ENCODE assay signal across 8 mouse cellular contexts in genomic region chr8:22184884-22185283, GRCm38 (mm10). TPM values are rescaled to one million over a fixed set of nuclear protein-coding genes. Genes with fewer than 3 reads are reported as not detected.
DNase-seq lines count a peak whose midpoint lies in the region; ATAC-seq and TF ChIP-seq lines count a peak whose summit lies in the region.

No protein-coding gene starts in this region.

- dilution Hi-C loops in CH12.LX (cut with MboI; ENCODE audit: extremely low pct_ligation_motif_present, extremely low pct_unique_long_range_greater_than_20kb, low sequenced_read_pairs) = no loop called here

- peak overlapping the region; percentile 97; the same call in 1 of the 2 replicates for H3K27ac ChIP-seq in heart, embryonic 10.5 days
- no peak overlapping the region for H3K27ac ChIP-seq in CH12.LX (ENCODE audit: insufficient read depth, low read depth)
- H3K27ac ChIP-seq in embryonic facial prominence, embryonic 14.5 days (replicated peaks; ENCODE audit: low read depth, low read length) = no peak overlapping the region
- no peak overlapping the region for H3K27ac ChIP-seq in neural tube, embryonic 11.5 days (ENCODE audit: low read depth, low read length)

- WGBS in heart, embryonic 10.5 days = under 1% methylated on average over 3 of the region's 3 CpGs
- 1% methylated on average over 3 of the region's 3 CpGs for WGBS in embryonic facial prominence, embryonic 14.5 days
- under 1% methylated on average over 3 of the region's 3 CpGs for WGBS in neural tube, embryonic 11.5 days

- intact Hi-C loops in heart, postnatal 25 days (cut with DNase I) = loop anchor here (5.0 kb wide), 1 partner anchor 212 kb away; the partner anchor contains the start of gene Slc25a15

- peak overlapping the region; percentile 79 for H3K4me2 ChIP-seq in CH12.LX (ENCODE audit: insufficient read depth, low read depth, poor library complexity, severe bottlenecking)
- peak overlapping the region; percentile 75 for H3K4me2 ChIP-seq in embryonic facial prominence, embryonic 14.5 days (ENCODE audit: low read depth, low read length)
- H3K4me2 ChIP-seq in neural tube, embryonic 11.5 days (ENCODE audit: low read depth) = peak overlapping the region; percentile 64

- H3K4me1 ChIP-seq in heart, embryonic 10.5 days = peaks cover 10% of the 10 kb centered on the region
- peaks cover 3 to 11% of the 10 kb centered on the region in 2 experiments; a peak in 3 of 4 replicates for H3K4me1 ChIP-seq in CH12.LX (ENCODE audit: control insufficient read depth in 1 of 2, insufficient read depth in 2 of 2)
- H3K4me1 ChIP-seq in embryonic facial prominence, embryonic 14.5 days (ENCODE audit: control insufficient read depth, insufficient read depth, low read length) = peaks cover 11% of the 10 kb centered on the region; the same call in 1 of the 2 replicates
- 0 out of 2 replicates have a peak, but pooled peaks cover 2% of the 10 kb centered on the region for H3K4me1 ChIP-seq in neural tube, embryonic 11.5 days (ENCODE audit: control insufficient read depth, insufficient read depth, low read length)

- no peak for TF ChIP-seq EP300 in CH12.LX (IDR thresholded peaks at IDR 0.05; ENCODE audit: low read length)

- in situ Hi-C loops in CH12.LX (cut with MboI; ENCODE audit: low pct_ligation_motif_present, low pct_unique_long_range_greater_than_20kb, low sequenced_read_pairs) = no loop called here

- no peak for DNase-seq in heart, embryonic 10.5 days (ENCODE audit: low spot score)
- DNase-seq in heart, postnatal 25 days (ENCODE audit: low spot score) = no peak
- peak; percentile 61 for DNase-seq in CH12.LX (ENCODE audit: extremely low read depth)
- DNase-seq in embryonic facial prominence, embryonic 14.5 days (ENCODE audit: low spot score) = peak; percentile 44
- peak; percentile 34 to 49 for DNase-seq in kidney, postnatal 4 days
- peak; percentile 63 for DNase-seq in neural tube, embryonic 11.5 days (ENCODE audit: low spot score)
- DNase-seq in cerebellum, postnatal 25 days = no peak
- no peak for DNase-seq in ovary, adult 18-20 months (ENCODE audit: low spot score)

- H3K9ac ChIP-seq in CH12.LX (ENCODE audit: insufficient read depth, low read depth) = peak overlapping the region; percentile 75
- peak overlapping the region; percentile 76 for H3K9ac ChIP-seq in embryonic facial prominence, embryonic 14.5 days (ENCODE audit: low read depth, low read length)
- peak overlapping the region; percentile 70 for H3K9ac ChIP-seq in neural tube, embryonic 11.5 days (ENCODE audit: low read length)

- no peak for TF ChIP-seq RAD21 in CH12.LX (IDR thresholded peaks at IDR 0.05; ENCODE audit: low read depth, low read length)

- H3K9me3 ChIP-seq in heart, embryonic 10.5 days = no peaks in the 10 kb centered on the region
- H3K9me3 ChIP-seq in CH12.LX (replicated peaks; ENCODE audit: low read length) = no peaks in the 10 kb centered on the region
- H3K9me3 ChIP-seq in embryonic facial prominence, embryonic 14.5 days (ENCODE audit: control insufficient read depth, low read length) = no peaks in the 10 kb centered on the region
- H3K9me3 ChIP-seq in neural tube, embryonic 11.5 days (ENCODE audit: control insufficient read depth, low read length) = no peaks in the 10 kb centered on the region

- TF ChIP-seq CTCF in CH12.LX (conservative IDR thresholded peaks at IDR 0.05 in 1 of 2, IDR thresholded peaks at IDR 0.05 in 1 of 2; ENCODE audit: low read depth in 2 of 2, low read length in 2 of 2) = no peak

- peak; percentile 16; the same call in 1 of the 2 replicates for ATAC-seq in embryonic facial prominence, embryonic 14.5 days (ENCODE audit: low read depth)
- peak; percentile 48 for ATAC-seq in neural tube, embryonic 11.5 days (ENCODE audit: insufficient read depth, low FRiP score, low TSS enrichment)

- H3K79me2 ChIP-seq in CH12.LX (replicated peaks; ENCODE audit: control insufficient read depth, extremely low read depth, insufficient read depth, poor library complexity, severe bottlenecking) = peaks cover 10% of the 10 kb centered on the region; the same call in 1 of the 2 replicates

- H3K27me3 ChIP-seq in heart, embryonic 10.5 days (ENCODE audit: insufficient read depth, poor library complexity, severe bottlenecking) = no peaks in the 10 kb centered on the region
- H3K27me3 ChIP-seq in CH12.LX (replicated peaks) = peaks cover 31% of the 10 kb centered on the region
- H3K27me3 ChIP-seq in embryonic facial prominence, embryonic 14.5 days (replicated peaks; ENCODE audit: control insufficient read depth, insufficient read depth, low read length) = no peaks in the 10 kb centered on the region
- H3K27me3 ChIP-seq in neural tube, embryonic 11.5 days (ENCODE audit: control insufficient read depth, insufficient read depth, low read length) = no peaks in the 10 kb centered on the region

- H3K4me3 ChIP-seq in heart, embryonic 10.5 days = peak overlapping the region; percentile 90
- peak overlapping the region; percentile 66 to 80 (median 77) for H3K4me3 ChIP-seq in CH12.LX (replicated peaks in 1 of 3; ENCODE audit: low read depth in 2 of 3, low read length in 2 of 3, poor library complexity in 1 of 3)
- peak overlapping the region; percentile 85 for H3K4me3 ChIP-seq in embryonic facial prominence, embryonic 14.5 days (ENCODE audit: low read depth, low read length)
- H3K4me3 ChIP-seq in neural tube, embryonic 11.5 days (ENCODE audit: low read depth, low read length) = peak overlapping the region; percentile 76

- TF ChIP-seq POLR2A in CH12.LX (IDR thresholded peaks at IDR 0.05; ENCODE audit: low read depth, low read length) = no peak

- peaks cover 4% of the 10 kb centered on the region; the same call in 1 of the 2 replicates for H3K36me3 ChIP-seq in heart, embryonic 10.5 days
- peaks cover 0 to 18% of the 10 kb centered on the region in 2 experiments for H3K36me3 ChIP-seq in CH12.LX (replicated peaks in 1 of 2; ENCODE audit: control insufficient read depth in 1 of 2, insufficient read depth in 1 of 2, low read length in 1 of 2)
- no peaks in the 10 kb centered on the region for H3K36me3 ChIP-seq in embryonic facial prominence, embryonic 14.5 days (ENCODE audit: control insufficient read depth, insufficient read depth, low read length)
- H3K36me3 ChIP-seq in neural tube, embryonic 11.5 days (ENCODE audit: control insufficient read depth, insufficient read depth, low read length) = no peaks in the 10 kb centered on the region

TF ChIP-seq in CH12.LX, 34 proteins besides CTCF, POLR2A, EP300 and RAD21:
- TF ChIP-seq ZMIZ1 (IDR thresholded peaks at IDR 0.05; ENCODE audit: low read depth, low read length) (no peak), MAZ (IDR thresholded peaks at IDR 0.05; ENCODE audit: low read depth, low read length) (0 out of 2 replicates have a peak, but pooled peaks have one; percentile 17)

RNA-seq across cellular contexts. Expression of gene Ckap2, which starts 0.7 kb away (rescaled TPM):
- 37.4 and 38.9 TPM in 2 replicates for polyA plus RNA-seq in heart, embryonic 10.5 days (2016; fragmentation: Nextera tagmentation; extraction: Ambion mirVana)
- total RNA-seq in heart, postnatal 25 days (2021) = under 1 TPM; 0.65 to 0.67 TPM
- total RNA-seq in CH12.LX (2012; rRNA removed) (19.5 and 24.7 TPM in 2 replicates), CH12.LX (2014; rRNA removed) (48.8 and 53.2 TPM in 2 replicates)
- 31.3 and 36.4 TPM in 2 replicates for polyA plus RNA-seq in CH12.LX (2012; ENCODE audit: insufficient read length, low read depth)
- 35.6 and 43.4 TPM in 2 replicates for polyA plus RNA-seq in embryonic facial prominence, embryonic 14.5 days (2014; fragmentation: Nextera tagmentation; extraction: Ambion mirVana)
- 55.0 and 60.6 TPM in 2 replicates for polyA plus RNA-seq in neural tube, embryonic 11.5 days (2014; fragmentation: Nextera tagmentation; extraction: Ambion mirVana)

RNA-seq across cellular contexts. Expression of gene Vps36, which starts 7.7 kb away (rescaled TPM):
- polyA plus RNA-seq in heart, embryonic 10.5 days (2016; fragmentation: Nextera tagmentation; extraction: Ambion mirVana) = 26.6 and 31.5 TPM in 2 replicates
- total RNA-seq in heart, postnatal 25 days (2021) = 10 to 100 TPM; 27.4 to 27.7 TPM
- 17.8 and 21.2 TPM in 2 replicates for total RNA-seq in CH12.LX (2012; rRNA removed)
- 24.7 and 25.9 TPM in 2 replicates for total RNA-seq in CH12.LX (2014; rRNA removed)
- 43.1 and 46.5 TPM in 2 replicates for polyA plus RNA-seq in CH12.LX (2012; ENCODE audit: insufficient read length, low read depth)
- polyA plus RNA-seq in embryonic facial prominence, embryonic 14.5 days (2014; fragmentation: Nextera tagmentation; extraction: Ambion mirVana) = 28.4 and 31.1 TPM in 2 replicates
- 42.6 and 43.4 TPM in 2 replicates for polyA plus RNA-seq in neural tube, embryonic 11.5 days (2014; fragmentation: Nextera tagmentation; extraction: Ambion mirVana)

RNA-seq across cellular contexts. Expression of gene Nek3, which starts 18.6 kb away (rescaled TPM):
- polyA plus RNA-seq in heart, embryonic 10.5 days (2016; fragmentation: Nextera tagmentation; extraction: Ambion mirVana) = 5.4 and 6.1 TPM in 2 replicates
- 1 to 10 TPM; 1.7 to 2.3 TPM for total RNA-seq in heart, postnatal 25 days (2021)
- total RNA-seq in CH12.LX (2012; rRNA removed) = 4.0 and 4.7 TPM in 2 replicates
- total RNA-seq in CH12.LX (2014; rRNA removed) = 4.1 and 4.4 TPM in 2 replicates
- 3.3 and 3.4 TPM in 2 replicates for polyA plus RNA-seq in CH12.LX (2012; ENCODE audit: insufficient read length, low read depth)
- 4.1 and 5.8 TPM in 2 replicates for polyA plus RNA-seq in embryonic facial prominence, embryonic 14.5 days (2014; fragmentation: Nextera tagmentation; extraction: Ambion mirVana)
- 7.4 and 7.7 TPM in 2 replicates for polyA plus RNA-seq in neural tube, embryonic 11.5 days (2014; fragmentation: Nextera tagmentation; extraction: Ambion mirVana)

RNA-seq across cellular contexts. Expression of gene Thsd1, which starts 42.2 kb away (rescaled TPM):
- 12.2 and 15.4 TPM in 2 replicates for polyA plus RNA-seq in heart, embryonic 10.5 days (2016; fragmentation: Nextera tagmentation; extraction: Ambion mirVana)
- total RNA-seq in heart, postnatal 25 days (2021) = 1 to 10 TPM; 5.4 to 6.2 TPM
- total RNA-seq in CH12.LX (2012; rRNA removed) (0.30 and 0.34 TPM in 2 replicates), CH12.LX (2014; rRNA removed) (0.12 and 0.26 TPM in 2 replicates)
- polyA plus RNA-seq in CH12.LX (2012; ENCODE audit: insufficient read length, low read depth) = 0.75 and 0.83 TPM in 2 replicates
- polyA plus RNA-seq in embryonic facial prominence, embryonic 14.5 days (2014; fragmentation: Nextera tagmentation; extraction: Ambion mirVana) = 11.2 and 13.1 TPM in 2 replicates
- 10.2 and 12.8 TPM in 2 replicates for polyA plus RNA-seq in neural tube, embryonic 11.5 days (2014; fragmentation: Nextera tagmentation; extraction: Ambion mirVana)

Comparison
In these comparisons a context has a peak if more than half of its experiments do, and no peak if none do; other contexts are left out.
1. DNase-seq: peak in CH12.LX (single experiment), embryonic facial prominence, embryonic 14.5 days (single experiment), kidney, postnatal 4 days (2 of 2) and neural tube, embryonic 11.5 days (single experiment); none in heart, embryonic 10.5 days (single experiment), heart, postnatal 25 days (single experiment), cerebellum, postnatal 25 days (0 of 2) and ovary, adult 18-20 months (single experiment).
2. Peak in every context shown above with its lines, with median percentiles within 50 percentile points of each other: H3K4me3 ChIP-seq, H3K4me2 ChIP-seq and H3K9ac ChIP-seq.